23 mouse cellular contexts compared by ENCODE assay signal in the genomic region with DNA sequence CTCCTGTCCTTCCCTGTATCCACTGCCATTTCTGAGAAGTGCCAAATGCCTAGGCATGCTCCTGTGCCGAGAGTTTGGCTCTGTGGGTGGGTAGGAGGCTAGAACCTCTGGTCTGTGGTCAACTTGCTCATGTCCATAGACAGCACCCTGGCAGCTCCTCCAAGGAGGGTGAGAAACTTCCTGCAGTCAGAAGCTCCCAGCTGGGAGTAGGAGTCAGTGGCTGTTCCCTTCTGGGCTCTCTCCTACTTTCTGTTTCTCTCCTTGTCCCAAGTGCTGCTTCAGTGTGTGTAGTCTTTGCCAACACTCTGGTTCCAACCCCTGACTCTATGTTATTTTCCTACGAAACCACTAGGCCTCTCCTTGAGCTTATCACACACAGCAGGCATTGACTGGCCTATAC. TPM values are rescaled to one million over a fixed set of nuclear protein-coding genes. Genes with fewer than 3 reads are reported as not detected.
DNase-seq lines count a peak whose midpoint lies in the region; ATAC-seq and TF ChIP-seq lines count a peak whose summit lies in the region.
"Had no signal": no experiment of that assay in that cellular context is flagged by ENCODE, and none has a peak within 500 bp of the region (broad histone marks: within the 10 kb centered on the region; RNA-seq: fewer than 3 reads in every experiment).

No protein-coding gene starts in this region.

- H3K27me3 ChIP-seq in cerebellum, adult 2 months (ENCODE audit: control insufficient read depth, insufficient read depth, low read length), result no peaks in the 10 kb centered on the region
- H3K27me3 ChIP-seq in megakaryocyte, embryonic 14.5 days (replicated peaks), result no peaks in the 10 kb centered on the region
- H3K27me3 ChIP-seq: forebrain, embryonic 13.5 days; heart, embryonic 13.5 days; hindbrain, embryonic 13.5 days; intestine, embryonic 15.5 days had no signal

- TF ChIP-seq CTCF in cerebellum, adult 2 months (IDR thresholded peaks at IDR 0.05; ENCODE audit: borderline replicate concordance, insufficient read depth, low read depth, low read length), result no peak

- H3K9me3 ChIP-seq in megakaryocyte, embryonic 14.5 days, result no peaks in the 10 kb centered on the region
- H3K9me3 ChIP-seq: forebrain, embryonic 10.5 days; forebrain, embryonic 13.5 days; heart, embryonic 13.5 days; hindbrain, embryonic 10.5 days; hindbrain, embryonic 13.5 days; intestine, embryonic 15.5 days had no signal

- ATAC-seq in cerebellum, adult (ENCODE audit: insufficient number of reproducible peaks, low FRiP score, low TSS enrichment), result no peak
- no peak for ATAC-seq in megakaryocyte, adult 5-6 weeks (ENCODE audit: poor library complexity, severe bottlenecking)
- ATAC-seq: activated CD4-positive, CD25-positive, alpha-beta regulatory T cell, adult 4 months; forebrain, embryonic 13.5 days; forebrain, embryonic 16.5 days; hindbrain, embryonic 16.5 days; intestine, embryonic 15.5 days had no signal

- peak overlapping the region; percentile 65; the same call in 1 of the 2 replicates for H3K27ac ChIP-seq in cerebellum, adult 2 months (ENCODE audit: insufficient read depth, low read length)
- H3K27ac ChIP-seq: forebrain, embryonic 10.5 days; forebrain, embryonic 13.5 days; heart, embryonic 13.5 days; hindbrain, embryonic 10.5 days; hindbrain, embryonic 13.5 days; intestine, embryonic 15.5 days had no signal

- peaks cover 95% of the 10 kb centered on the region for H3K36me3 ChIP-seq in megakaryocyte, embryonic 14.5 days (replicated peaks; ENCODE audit: low read length)
- H3K36me3 ChIP-seq: hindbrain, embryonic 13.5 days; intestine, embryonic 15.5 days had no signal

- peaks cover 61% of the 10 kb centered on the region for H3K4me1 ChIP-seq in cerebellum, adult 2 months (ENCODE audit: control insufficient read depth, insufficient read depth, low read length)
- H3K4me1 ChIP-seq in megakaryocyte, embryonic 14.5 days, result peaks cover 100% of the 10 kb centered on the region
- H3K4me1 ChIP-seq: forebrain, embryonic 10.5 days; forebrain, embryonic 13.5 days; hindbrain, embryonic 10.5 days had no signal

- H3K4me3 ChIP-seq in cerebellum, adult 2 months (replicated peaks; ENCODE audit: insufficient read depth, low read depth, low read length), result no peak overlapping the region
- peak overlapping the region; percentile 85 for H3K4me3 ChIP-seq in megakaryocyte, embryonic 14.5 days (replicated peaks)
- H3K4me3 ChIP-seq: forebrain, embryonic 10.5 days; forebrain, embryonic 13.5 days; heart, embryonic 13.5 days; hindbrain, embryonic 10.5 days; hindbrain, embryonic 13.5 days; intestine, embryonic 15.5 days had no signal

- intact Hi-C loops in heart, postnatal 14 days (cut with DNase I), result no loop called here

- TF ChIP-seq POLR2A in cerebellum, adult 2 months (IDR thresholded peaks at IDR 0.05; ENCODE audit: borderline replicate concordance, insufficient read depth, low read length), result no peak

- no peak for DNase-seq in cerebellum, adult 2 months
- DNase-seq in heart, adult 11 months, result peak; percentile 89
- DNase-seq in heart, postnatal 14 days, result no peak
- DNase-seq: adrenal gland, postnatal 10 days; adrenal gland, postnatal 36 days; cerebellum, adult 11 months; cerebellum, adult 8-10 months; cerebellum, postnatal 10 days; gastrocnemius, postnatal 10 days; heart, adult 18-20 months; kidney, adult 11 months had no signal

- 80% methylated on average over 2 of the region's 2 CpGs for WGBS in cerebellum, adult 2 months

RNA-seq across cellular contexts. Expression of gene Inpp5a, which starts 17.7 kb away (rescaled TPM):
- polyA plus RNA-seq in cerebellum, adult 2 months (2012; rRNA removed), result 164 and 181 TPM in 2 replicates
- 100 to 1,000 TPM; 201 to 215 TPM for total RNA-seq in heart, postnatal 14 days (2021)
- 95.0 and 304 TPM in 2 replicates for polyA plus RNA-seq in megakaryocyte, embryonic 14.5 days (2012; ENCODE audit: insufficient read depth, low replicate concordance)
- total RNA-seq in megakaryocyte, adult 5-6 weeks (2015), result 11.4 and 11.9 TPM in 2 replicates
- 7.6 and 10.5 TPM in 2 replicates for total RNA-seq in megakaryocyte, adult 5-6 weeks (2017)

Comparison
In these comparisons a context has a peak if more than half of its experiments do, and no peak if none do; other contexts are left out.
1. RNA of gene Inpp5a, which starts 17.7 kb away (total RNA-seq): 201 to 215 TPM in heart, postnatal 14 days; 7.6 to 11.9 TPM in megakaryocyte, adult 5-6 weeks; every median in the first group is over 10 times any median in the second.